Mouse (Mus musculus) forebrain, embryonic 16.5 days (tissue): ENCODE measurements around the gene Bbs2. TPM values are rescaled to one million over a fixed set of nuclear protein-coding genes. Genes with fewer than 3 reads are reported as not detected.
"Not testable (repeated sequence)": the region's sequence is repeated elsewhere in the genome, so short reads cannot be mapped to it uniquely, and the experiment has no call there.

Experiments
- ATAC-seq: fragments of 200-750 bp; cut with Nextera tagmentation; 2 replicates; pipeline ENCODE4 v1.8.0; 2017; ENCODE audit warnings: mild to moderate bottlenecking, moderate library complexity
- H3K27ac ChIP-seq: fragments of 300-500 bp; sonication (generic); 2 replicates; pipeline ENCODE4 v1.5.1; 2014; ENCODE audit warnings: low read length, control low read depth
- H3K27me3 ChIP-seq: fragments of 300-500 bp; sonication (generic); replicated peaks from 2 replicates; pipeline ENCODE4 v1.6.1; 2014; ENCODE audit warnings: low read length; ENCODE audit not compliant: control insufficient read depth, insufficient read depth
- H3K36me3 ChIP-seq: fragments of 300-500 bp; sonication (generic); 2 replicates; pipeline ENCODE4 v1.6.1; 2014; ENCODE audit not compliant: control insufficient read depth, insufficient read depth
- H3K4me1 ChIP-seq: fragments of 300-500 bp; sonication (generic); replicated peaks from 2 replicates; pipeline ENCODE4 v1.6.1; 2014; ENCODE audit warnings: low read length; ENCODE audit not compliant: control insufficient read depth, insufficient read depth
- H3K4me2 ChIP-seq: fragments of 300-500 bp; sonication (generic); 2 replicates; pipeline ENCODE4 v1.6.1; 2014; ENCODE audit warnings: mild to moderate bottlenecking, low read length, control low read depth
- H3K4me3 ChIP-seq: fragments of 300-500 bp; sonication (generic); replicated peaks from 2 replicates; pipeline ENCODE4 v1.5.1; 2014; ENCODE audit warnings: mild to moderate bottlenecking, low read length, control low read depth
- H3K9ac ChIP-seq: fragments of 300-500 bp; sonication (generic); replicated peaks from 2 replicates; pipeline ENCODE4 v1.6.1; 2014; ENCODE audit warnings: low read depth, low read length, control low read depth
- H3K9me3 ChIP-seq: fragments of 300-500 bp; sonication (generic); 2 replicates; pipeline ENCODE4 v1.6.1; 2016; ENCODE audit warnings: low read length; ENCODE audit not compliant: control insufficient read depth
- WGBS: fragments of 180-500 bp; shearing (Covaris S2); extraction: QIAGEN DNeasy Blood & Tissue Kit; methylation state at CpG from one replicate; pipeline ENCODE4 v1.1.7; 2014; 5-methylcytosine and 5-hydroxymethylcytosine counted together
- polyA plus RNA-seq: library from polyadenylated mRNA; unstranded; fragments of >200 nt; fragmentation: Nextera tagmentation; extraction: Ambion mirVana; gene quantifications from 2 replicates; pipeline ENCODE4 v1.2.1, GENCODE M21; 2015

The Bbs2 gene
- polyA plus RNA-seq, 1 experiment from 2014 or later = 21.0 TPM

DNA sequence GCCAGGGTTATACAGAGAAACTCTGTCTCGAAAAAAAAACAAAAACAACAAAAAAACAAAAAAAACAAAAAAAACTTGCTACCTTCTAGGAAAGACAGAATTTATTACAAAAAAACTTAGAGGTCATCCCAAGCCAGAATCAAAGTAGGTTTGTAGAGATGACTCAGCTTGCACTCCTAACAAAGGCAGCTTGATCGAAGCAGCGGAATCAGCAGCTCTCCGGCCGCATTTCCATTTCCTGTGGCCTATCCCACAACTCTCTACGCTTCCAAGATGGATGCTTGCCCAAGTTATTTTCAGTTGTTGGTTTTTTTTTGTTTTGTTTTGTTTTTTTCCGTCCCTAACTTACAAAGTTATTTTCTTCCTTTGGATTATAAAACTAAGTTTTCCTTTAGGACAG, 29.9 kb downstream of the Bbs2 start:
- H3K9me3 ChIP-seq = no peaks in the 10 kb centered on the region
- peaks cover 12% of the 10 kb centered on the region for H3K36me3 ChIP-seq
- no peak overlapping the region for H3K9ac ChIP-seq
- H3K4me1 ChIP-seq = peaks cover 8% of the 10 kb centered on the region; the same call in 1 of the 2 replicates
- no peak overlapping the region for H3K27ac ChIP-seq
- H3K4me2 ChIP-seq = no peak overlapping the region
- H3K4me3 ChIP-seq = no peak overlapping the region
- no peak for ATAC-seq
- 97% methylated on average over 7 of the region's 7 CpGs for WGBS
- H3K27me3 ChIP-seq = no peaks in the 10 kb centered on the region

DNA sequence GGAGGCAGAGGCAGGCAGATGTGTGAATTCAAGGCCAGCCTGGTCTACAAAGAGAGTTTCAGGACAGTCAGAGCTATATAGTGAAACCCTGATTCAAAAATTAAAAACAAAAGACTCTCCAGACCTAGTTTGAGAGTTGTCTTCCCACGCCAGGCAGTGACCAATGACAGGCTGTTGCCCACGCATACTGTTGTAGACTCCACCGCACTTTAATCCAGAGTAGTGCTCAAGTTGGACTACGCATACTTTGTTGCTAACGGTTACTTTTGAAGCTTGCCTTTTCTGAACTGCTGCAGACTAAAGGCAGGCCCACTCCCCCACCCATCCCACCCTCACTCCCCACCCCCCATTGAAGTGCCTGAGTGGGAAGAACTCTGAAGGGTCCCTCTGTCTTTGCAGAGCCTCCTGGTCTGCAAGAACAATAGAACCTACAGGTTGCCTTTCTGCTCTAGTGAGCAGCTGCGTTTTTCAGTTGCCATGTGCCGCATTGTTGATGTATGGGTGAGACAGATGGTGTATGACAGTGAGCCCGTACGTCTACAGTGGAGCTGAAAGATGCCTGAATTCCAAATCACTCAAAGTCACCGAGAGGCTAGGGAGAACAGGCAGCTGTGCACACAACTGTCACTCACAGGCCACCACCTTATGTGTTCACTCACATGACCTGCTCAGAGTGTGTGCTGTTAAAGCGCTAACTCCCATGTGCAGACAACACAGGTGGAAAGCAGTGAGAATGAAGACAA, 32.4 kb downstream of the Bbs2 start:
- H3K9me3 ChIP-seq = no peaks in the 10 kb centered on the region
- H3K9ac ChIP-seq = no peak overlapping the region
- no peak overlapping the region for H3K4me3 ChIP-seq
- peaks cover 17% of the 10 kb centered on the region for H3K36me3 ChIP-seq
- ATAC-seq = peak; percentile 84
- no peak overlapping the region for H3K4me2 ChIP-seq
- no peak overlapping the region; the same call in 1 of the 2 replicates for H3K27ac ChIP-seq
- no peaks in the 10 kb centered on the region for H3K27me3 ChIP-seq
- H3K4me1 ChIP-seq = peaks cover 8% of the 10 kb centered on the region; the same call in 1 of the 2 replicates
- 28% methylated on average over 11 of the region's 11 CpGs for WGBS

DNA sequence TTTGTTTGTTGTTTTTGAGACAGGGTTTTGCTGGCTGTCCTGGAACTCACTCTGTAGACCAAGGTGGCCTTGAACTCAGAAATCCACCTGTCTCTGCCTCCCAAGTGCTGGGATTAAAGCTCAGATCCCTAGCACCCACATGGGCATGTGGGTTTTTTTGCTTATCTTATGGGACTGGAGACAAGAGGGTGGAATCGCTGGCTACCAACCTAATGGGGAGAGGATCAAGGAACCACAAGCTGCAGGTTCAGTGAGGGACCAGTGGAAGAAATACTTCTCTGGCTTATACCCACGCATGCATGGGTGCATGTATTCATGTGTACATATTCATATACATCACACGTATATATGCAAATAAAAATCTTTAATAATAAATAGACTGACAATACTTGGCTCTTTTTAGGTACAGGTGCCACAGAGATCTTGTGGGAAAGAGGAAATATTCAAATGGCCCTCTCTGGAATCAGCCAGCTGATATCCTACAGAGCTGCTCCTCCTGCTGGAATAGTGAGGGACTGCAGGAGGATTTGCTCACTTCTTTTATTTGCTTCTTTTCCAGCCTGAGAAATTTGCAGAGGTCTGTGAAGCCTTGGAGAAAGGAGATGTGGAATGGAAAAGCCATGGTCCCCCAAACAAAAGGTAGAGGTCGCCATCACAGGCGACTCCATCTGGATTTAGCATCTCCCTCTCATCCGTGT, 41.4 kb downstream of the Bbs2 start:
- peaks cover 9% of the 10 kb centered on the region for H3K36me3 ChIP-seq

DNA sequence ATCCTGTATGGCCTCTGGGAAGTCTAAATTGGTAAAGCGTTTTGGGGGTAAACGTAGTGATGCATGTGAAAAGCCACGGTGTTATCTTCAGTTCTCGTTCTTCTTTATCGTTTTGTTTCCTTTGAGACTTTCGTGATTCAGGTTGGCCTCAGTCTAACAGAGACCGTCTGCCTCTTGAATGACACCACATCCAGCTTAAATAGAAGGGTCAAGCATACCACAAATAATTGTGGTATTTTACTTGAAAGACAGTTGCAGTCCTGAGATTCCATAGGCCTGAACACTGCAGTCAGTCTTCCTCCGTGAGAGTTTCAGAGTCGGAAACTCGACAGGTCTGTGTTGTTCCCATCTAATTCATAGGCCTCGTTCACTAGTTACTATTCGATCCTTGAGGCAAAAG, 46.0 kb downstream of the Bbs2 start:
- no peak for ATAC-seq
- Histone ChIP-seq H3K4me3 (no peak overlapping the region), H3K27ac (no peak overlapping the region), H3K9ac (no peak overlapping the region), H3K4me2 (no peak overlapping the region), H3K27me3 (no peaks in the 10 kb centered on the region), H3K4me1 (no peaks in the 10 kb centered on the region), H3K36me3 (peaks cover 4% of the 10 kb centered on the region; the same call in 1 of the 2 replicates), H3K9me3 (no peaks in the 10 kb centered on the region)
- 92% methylated on average over 12 of the region's 12 CpGs for whole genome bisulfite sequencing

More for the DNA sequence above, 41.4 kb downstream of the Bbs2 start:
- Histone ChIP-seq H3K27ac (no peak overlapping the region), H3K9ac (no peak overlapping the region), H3K4me2 (no peak overlapping the region), H3K27me3 (no peaks in the 10 kb centered on the region), H3K9me3 (no peaks in the 10 kb centered on the region), H3K4me1 (no peaks in the 10 kb centered on the region), H3K4me3 (no peak overlapping the region)
- no peak for ATAC-seq
- 60% methylated on average over 6 of the region's 6 CpGs for WGBS

DNA sequence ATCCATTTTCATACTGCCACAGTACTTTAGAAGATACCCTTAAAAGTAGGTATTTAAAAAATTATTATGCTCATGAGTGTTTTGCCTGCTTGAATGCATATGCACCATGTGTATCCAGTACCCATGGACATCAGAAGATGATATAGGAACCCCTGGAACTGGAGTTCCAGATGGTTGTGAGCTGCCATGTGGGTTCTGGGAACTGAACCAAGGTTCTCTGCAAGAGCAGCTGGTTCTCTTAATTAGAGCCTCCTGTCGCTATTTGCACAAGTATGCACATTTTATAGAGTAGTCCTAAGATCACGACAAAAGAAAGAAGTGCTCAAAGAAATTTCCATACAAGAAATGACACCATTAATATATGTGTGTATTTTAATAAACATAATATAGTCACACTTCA, 50.9 kb downstream of the Bbs2 start:
- 51% methylated on average over 2 of the region's 2 CpGs for WGBS
- no peak overlapping the region for H3K27ac ChIP-seq
- no peaks in the 10 kb centered on the region for H3K27me3 ChIP-seq
- H3K4me1 ChIP-seq = no peaks in the 10 kb centered on the region
- H3K4me3 ChIP-seq = no peak overlapping the region
- H3K4me2 ChIP-seq = no peak overlapping the region
- H3K9ac ChIP-seq = no peak overlapping the region
- no peaks in the 10 kb centered on the region for H3K9me3 ChIP-seq
- H3K36me3 ChIP-seq = no peaks in the 10 kb centered on the region
- ATAC-seq = no peak

DNA sequence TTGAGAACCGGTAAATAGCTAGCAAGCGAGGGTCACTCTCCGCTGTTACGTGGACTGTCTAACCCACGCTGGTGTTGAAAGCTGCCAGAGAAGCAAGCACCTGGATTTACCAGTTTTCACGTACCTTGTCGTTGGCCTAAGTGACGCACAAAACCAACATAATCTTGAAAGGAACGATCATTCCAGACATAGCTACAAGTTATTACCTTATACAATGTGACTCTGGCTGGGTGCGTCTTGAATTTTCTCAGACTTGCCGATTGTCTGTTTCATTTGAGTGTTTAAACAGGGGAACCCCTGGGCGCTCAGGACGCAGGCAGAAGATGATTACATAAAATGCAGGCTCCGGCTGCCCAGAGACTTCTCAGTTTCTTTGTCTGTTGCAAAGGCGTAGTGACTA, 60.9 kb downstream of the Bbs2 start:
- H3K36me3 ChIP-seq = peaks cover 2% of the 10 kb centered on the region; the same call in 1 of the 2 replicates
- peak overlapping the region; percentile 76 for H3K9ac ChIP-seq
- H3K9me3 ChIP-seq = no peaks in the 10 kb centered on the region
- H3K4me2 ChIP-seq = peak overlapping the region; percentile 86
- peak overlapping the region; percentile 81 for H3K4me3 ChIP-seq
- H3K27ac ChIP-seq = no peak overlapping the region; the same call in 1 of the 2 replicates
- peaks cover 23% of the 10 kb centered on the region for H3K4me1 ChIP-seq
- WGBS = 6% methylated on average over 15 of the region's 15 CpGs
- no peaks in the 10 kb centered on the region for H3K27me3 ChIP-seq
- no peak for ATAC-seq

DNA sequence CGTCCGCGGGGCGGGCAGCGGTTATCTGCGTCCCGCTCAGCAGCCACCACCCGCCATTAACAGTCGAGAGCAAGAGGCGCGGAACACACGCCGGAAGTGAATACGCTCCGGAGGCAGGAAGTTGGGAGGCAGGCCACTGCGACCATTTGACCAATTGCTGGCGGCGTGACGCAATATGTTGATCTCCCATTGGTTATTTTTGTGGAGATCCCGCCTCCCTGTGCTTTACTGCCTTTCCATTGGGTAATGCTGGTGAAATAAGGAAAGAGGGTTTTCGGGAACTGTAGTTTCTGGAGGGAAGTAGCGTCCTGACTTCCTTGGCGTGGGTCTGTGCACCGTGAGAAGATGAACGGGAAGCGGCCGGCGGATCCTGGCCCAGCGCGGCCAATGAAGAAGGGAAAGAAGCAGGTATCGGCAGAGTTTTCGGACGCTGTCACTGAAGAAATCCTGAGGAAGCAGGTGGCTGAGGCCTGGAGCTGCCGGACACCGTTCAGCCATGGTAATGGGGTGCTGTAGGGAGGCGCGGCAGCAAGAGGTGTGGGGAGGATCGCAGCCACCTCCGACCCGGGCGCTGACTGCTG, 61.7 kb downstream of the Bbs2 start, which contains the start of the genes Nudt21 and Ogfod1:
Nudt21 (minus strand) TSS at position 88 of the 581 bp plus-strand sequence.
Ogfod1 (plus strand) TSS at position 255 of the 581 bp plus-strand sequence.
- Histone ChIP-seq H3K36me3 (peaks cover 2% of the 10 kb centered on the region; the same call in 1 of the 2 replicates), H3K4me2 (peak within 1 kb of the TSS; percentile 86), H3K27ac (peak within 1 kb of the TSS; percentile 77), H3K4me3 (peak within 1 kb of the TSS; percentile 81), H3K9ac (peak within 1 kb of the TSS; percentile 76), H3K4me1 (peaks cover 23% of the 10 kb centered on the region), H3K9me3 (no peaks in the 10 kb centered on the region), H3K27me3 (no peaks in the 10 kb centered on the region)
- peak; percentile 99 for ATAC-seq
- WGBS = under 1% methylated on average over 40 of the region's 41 CpGs

DNA sequence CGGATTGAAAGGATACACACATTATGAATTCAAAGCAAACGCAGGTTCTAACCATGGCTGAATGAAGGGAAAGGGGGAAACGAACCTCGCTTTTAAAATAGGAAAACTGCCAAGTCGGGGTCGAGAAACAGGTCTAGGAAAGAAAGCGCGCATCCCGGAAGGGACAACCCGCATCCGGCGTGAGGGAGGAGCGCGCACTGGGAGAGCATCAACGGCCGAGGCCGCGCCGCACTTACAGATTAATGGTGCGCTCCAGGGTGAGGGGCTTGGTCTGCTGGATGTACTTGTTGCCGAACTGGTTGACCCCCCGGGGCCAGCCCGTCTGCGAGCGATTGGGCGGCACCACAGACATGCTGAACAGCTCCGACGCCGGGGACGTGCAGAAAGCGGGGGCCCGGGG, 62.2 kb downstream of the Bbs2 start:
- H3K27me3 ChIP-seq, H3K36me3 ChIP-seq, H3K9me3 ChIP-seq: not testable (repeated sequence)
- Histone ChIP-seq H3K4me1 (peaks cover 23% of the 10 kb centered on the region), H3K4me2 (peak overlapping the region; percentile 71), H3K9ac (peak overlapping the region; percentile 59), H3K27ac (peak overlapping the region; percentile 77), H3K4me3 (peak overlapping the region; percentile 81)
- ATAC-seq = peak; percentile 86
- 0% methylated on average over 21 of the region's 32 CpGs for WGBS

DNA sequence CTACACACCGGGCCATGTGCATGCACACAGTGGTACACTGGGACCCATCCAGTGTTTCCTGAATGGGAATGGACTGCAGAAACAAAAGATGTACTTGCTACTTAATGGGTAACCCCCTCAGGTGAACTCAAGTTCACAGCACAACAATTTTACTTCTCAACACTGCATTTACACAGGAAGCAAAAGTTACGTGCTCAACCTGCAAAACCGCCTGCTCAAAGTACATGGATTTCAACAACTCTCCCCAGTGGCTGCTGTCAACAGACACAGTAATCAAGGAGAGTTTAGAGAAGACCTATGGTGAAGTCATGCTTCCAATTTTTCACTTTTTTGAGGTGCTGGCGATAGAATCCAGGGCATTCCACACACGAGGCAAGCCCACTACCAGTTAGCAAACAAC, 63.5 kb downstream of the Bbs2 start:
- Histone ChIP-seq H3K9ac (no peak overlapping the region), H3K4me1 (peaks cover 23% of the 10 kb centered on the region), H3K9me3 (no peaks in the 10 kb centered on the region), H3K36me3 (peaks cover 2% of the 10 kb centered on the region; the same call in 1 of the 2 replicates), H3K4me2 (peak overlapping the region; percentile 71), H3K4me3 (peak overlapping the region; percentile 21; the same call in 1 of the 2 replicates), H3K27me3 (no peaks in the 10 kb centered on the region), H3K27ac (no peak overlapping the region)
- no peak for ATAC-seq
- WGBS = 60% methylated on average over 5 of the region's 5 CpGs
